Comparison of ENCODE assay signal across 19 mouse cellular contexts in genomic region chr14:14987403-14987802, GRCm38 (mm10).
DNase-seq lines count a peak whose midpoint lies in the region; ATAC-seq lines count a peak whose summit lies in the region.
"Had no signal": no experiment of that assay in that cellular context is flagged by ENCODE, and none has a peak within 500 bp of the region (broad histone marks: within the 10 kb centered on the region; RNA-seq: fewer than 3 reads in every experiment).

No protein-coding gene starts in this region.

- 52% methylated on average over 1 of the region's 1 CpGs for WGBS in forebrain, embryonic 14.5 days
- 57% methylated on average over 1 of the region's 1 CpGs for WGBS in forebrain, embryonic 16.5 days
- WGBS in heart, embryonic 12.5 days, result 19% methylated on average over 1 of the region's 1 CpGs

- H3K4me3 ChIP-seq in forebrain, embryonic 14.5 days (ENCODE audit: low read depth, low read length), result no peak overlapping the region
- H3K4me3 ChIP-seq in forebrain, embryonic 16.5 days (replicated peaks; ENCODE audit: low read length), result no peak overlapping the region
- H3K4me3 ChIP-seq in heart, embryonic 12.5 days, result no peak overlapping the region
- H3K4me3 ChIP-seq: embryonic facial prominence, embryonic 10.5 days; embryonic facial prominence, embryonic 12.5 days; forebrain, embryonic 13.5 days had no signal

- H3K9me3 ChIP-seq in forebrain, embryonic 14.5 days (replicated peaks; ENCODE audit: control insufficient read depth, low read length), result no peaks in the 10 kb centered on the region
- no peaks in the 10 kb centered on the region for H3K9me3 ChIP-seq in forebrain, embryonic 16.5 days (ENCODE audit: control insufficient read depth, low read length)
- H3K9me3 ChIP-seq in heart, embryonic 12.5 days (replicated peaks), result no peaks in the 10 kb centered on the region
- H3K9me3 ChIP-seq: embryonic facial prominence, embryonic 10.5 days; embryonic facial prominence, embryonic 12.5 days; forebrain, embryonic 13.5 days had no signal

- H3K27me3 ChIP-seq in forebrain, embryonic 14.5 days (replicated peaks; ENCODE audit: control insufficient read depth, insufficient read depth, low read length), result no peaks in the 10 kb centered on the region
- no peaks in the 10 kb centered on the region for H3K27me3 ChIP-seq in forebrain, embryonic 16.5 days (replicated peaks; ENCODE audit: control insufficient read depth, insufficient read depth, low read length)
- no peaks in the 10 kb centered on the region for H3K27me3 ChIP-seq in heart, embryonic 12.5 days (replicated peaks)
- H3K27me3 ChIP-seq: embryonic facial prominence, embryonic 12.5 days; forebrain, embryonic 13.5 days had no signal

- H3K9ac ChIP-seq in forebrain, embryonic 14.5 days (ENCODE audit: low read length), result no peak overlapping the region
- no peak overlapping the region for H3K9ac ChIP-seq in forebrain, embryonic 16.5 days (replicated peaks; ENCODE audit: low read depth, low read length)
- H3K9ac ChIP-seq in heart, embryonic 12.5 days, result no peak overlapping the region
- H3K9ac ChIP-seq: embryonic facial prominence, embryonic 12.5 days; forebrain, embryonic 13.5 days; forebrain, postnatal 0 days had no signal

- DNase-seq in forebrain, embryonic 14.5 days (ENCODE audit: low spot score), result peak; percentile 17
- DNase-seq in heart, adult 8-10 months (ENCODE audit: low spot score), result no peak
- DNase-seq in retina, postnatal 1 day, result peak; percentile 10
- DNase-seq in retina, embryonic 14.5 days (ENCODE audit: low spot score), result no peak
- DNase-seq in naive thymus-derived CD4-positive, alpha-beta T cell, adult 2 months (ENCODE audit: low read depth), result peak; percentile 10
- no peak for DNase-seq in cerebellum, adult 9-10 months
- DNase-seq: adrenal gland, adult 2 months; adrenal gland, postnatal 14 days; adrenal gland, postnatal 36 days; cerebellum, adult 11 months; cerebellum, adult 18-20 months; cerebellum, adult 8-10 months; cerebellum, postnatal 25 days; forebrain, postnatal 0 days had no signal

- no peaks in the 10 kb centered on the region for H3K36me3 ChIP-seq in forebrain, embryonic 14.5 days (ENCODE audit: control insufficient read depth, insufficient read depth, low read length)
- H3K36me3 ChIP-seq in forebrain, embryonic 16.5 days (ENCODE audit: control insufficient read depth, insufficient read depth), result no peaks in the 10 kb centered on the region
- H3K36me3 ChIP-seq in heart, embryonic 12.5 days, result no peaks in the 10 kb centered on the region
- H3K36me3 ChIP-seq: embryonic facial prominence, embryonic 10.5 days; embryonic facial prominence, embryonic 12.5 days had no signal

- no peak overlapping the region for H3K4me2 ChIP-seq in forebrain, embryonic 14.5 days (ENCODE audit: low read length)
- no peak overlapping the region for H3K4me2 ChIP-seq in forebrain, embryonic 16.5 days (ENCODE audit: low read length)
- H3K4me2 ChIP-seq in heart, embryonic 12.5 days, result no peak overlapping the region
- H3K4me2 ChIP-seq: embryonic facial prominence, embryonic 12.5 days; forebrain, embryonic 13.5 days had no signal

- ATAC-seq in forebrain, embryonic 14.5 days, result no peak
- ATAC-seq in forebrain, embryonic 16.5 days, result no peak
- ATAC-seq in heart, embryonic 12.5 days (ENCODE audit: insufficient number of reproducible peaks, low FRiP score), result peak; percentile 64; the same call in 1 of the 2 replicates
- ATAC-seq: forebrain, embryonic 13.5 days; forebrain, postnatal 0 days had no signal

- no peaks in the 10 kb centered on the region for H3K4me1 ChIP-seq in forebrain, embryonic 14.5 days (ENCODE audit: control insufficient read depth, insufficient read depth, low read length)
- H3K4me1 ChIP-seq in forebrain, embryonic 16.5 days (replicated peaks; ENCODE audit: control insufficient read depth, insufficient read depth, low read length), result no peaks in the 10 kb centered on the region
- H3K4me1 ChIP-seq in heart, embryonic 12.5 days (replicated peaks), result peaks cover 14% of the 10 kb centered on the region
- H3K4me1 ChIP-seq: embryonic facial prominence, embryonic 10.5 days; embryonic facial prominence, embryonic 12.5 days; forebrain, embryonic 13.5 days had no signal

- H3K27ac ChIP-seq in forebrain, embryonic 14.5 days (ENCODE audit: low read depth, low read length), result no peak overlapping the region
- H3K27ac ChIP-seq in forebrain, embryonic 16.5 days (ENCODE audit: low read length), result no peak overlapping the region
- H3K27ac ChIP-seq in heart, embryonic 12.5 days (ENCODE audit: poor library complexity, severe bottlenecking), result no peak overlapping the region
- H3K27ac ChIP-seq: embryonic facial prominence, embryonic 10.5 days; embryonic facial prominence, embryonic 12.5 days; forebrain, embryonic 13.5 days had no signal

Comparison
In these comparisons a context has a peak if more than half of its experiments do, and no peak if none do; other contexts are left out.
1. DNase-seq: peak in forebrain, embryonic 14.5 days (single experiment), retina, postnatal 1 day (single experiment) and naive thymus-derived CD4-positive, alpha-beta T cell, adult 2 months (single experiment); none in heart, adult 8-10 months (single experiment), retina, embryonic 14.5 days (single experiment) and cerebellum, adult 9-10 months (single experiment).